Comparison of ENCODE assay signal across 10 mouse cellular contexts in genomic region chr10:70173314-70173713, GRCm38 (mm10). TPM values are rescaled to one million over a fixed set of nuclear protein-coding genes. Genes with fewer than 3 reads are reported as not detected.
DNase-seq lines count a peak whose midpoint lies in the region; ATAC-seq lines count a peak whose summit lies in the region.
"Had no signal": no experiment of that assay in that cellular context is flagged by ENCODE, and none has a peak within 500 bp of the region (broad histone marks: within the 10 kb centered on the region; RNA-seq: fewer than 3 reads in every experiment).

No protein-coding gene starts in this region.

- H3K9ac ChIP-seq in intestine, embryonic 14.5 days (ENCODE audit: low read length): no peak overlapping the region
- no peak overlapping the region for H3K9ac ChIP-seq in intestine, embryonic 15.5 days
- no peak overlapping the region for H3K9ac ChIP-seq in stomach, embryonic 14.5 days (replicated peaks; ENCODE audit: low read depth, low read length)
- H3K9ac ChIP-seq: embryonic facial prominence, embryonic 15.5 days; lung, embryonic 15.5 days had no signal

- WGBS in intestine, embryonic 14.5 days: 52% methylated on average over 3 of the region's 3 CpGs
- WGBS in intestine, embryonic 15.5 days: 58% methylated on average over 3 of the region's 3 CpGs
- WGBS in stomach, embryonic 14.5 days: 58% methylated on average over 3 of the region's 3 CpGs

- peaks cover 69% of the 10 kb centered on the region for H3K36me3 ChIP-seq in intestine, embryonic 14.5 days (ENCODE audit: control insufficient read depth, insufficient read depth, low read length)
- H3K36me3 ChIP-seq in intestine, embryonic 15.5 days: peaks cover 12% of the 10 kb centered on the region; the same call in 1 of the 2 replicates
- H3K36me3 ChIP-seq in stomach, embryonic 14.5 days (ENCODE audit: control insufficient read depth, insufficient read depth, low read length): peaks cover 21% of the 10 kb centered on the region

- no peak overlapping the region for H3K4me2 ChIP-seq in intestine, embryonic 14.5 days (ENCODE audit: low read length)
- no peak overlapping the region for H3K4me2 ChIP-seq in intestine, embryonic 15.5 days (replicated peaks)
- H3K4me2 ChIP-seq in stomach, embryonic 14.5 days (replicated peaks; ENCODE audit: low read depth, low read length): no peak overlapping the region
- H3K4me2 ChIP-seq: embryonic facial prominence, embryonic 15.5 days; lung, embryonic 15.5 days had no signal

- H3K27me3 ChIP-seq in intestine, embryonic 14.5 days (replicated peaks; ENCODE audit: control insufficient read depth, insufficient read depth, low read length): no peaks in the 10 kb centered on the region
- no peaks in the 10 kb centered on the region for H3K27me3 ChIP-seq in intestine, embryonic 15.5 days (replicated peaks)
- H3K27me3 ChIP-seq in stomach, embryonic 14.5 days (ENCODE audit: control insufficient read depth, insufficient read depth, low read length): no peaks in the 10 kb centered on the region
- H3K27me3 ChIP-seq: embryonic facial prominence, embryonic 15.5 days; lung, embryonic 15.5 days had no signal

- ATAC-seq in intestine, embryonic 14.5 days (replicated peaks; ENCODE audit: low FRiP score, low TSS enrichment, low read depth): no peak
- no peak for ATAC-seq in intestine, embryonic 15.5 days
- peak; percentile 49; the same call in 1 of the 2 replicates for ATAC-seq in stomach, embryonic 14.5 days (ENCODE audit: insufficient number of reproducible peaks, insufficient read depth, low FRiP score, low read depth)

- H3K4me3 ChIP-seq in intestine, embryonic 14.5 days (ENCODE audit: low read depth, low read length): no peak overlapping the region
- H3K4me3 ChIP-seq in intestine, embryonic 15.5 days (replicated peaks): no peak overlapping the region
- no peak overlapping the region for H3K4me3 ChIP-seq in stomach, embryonic 14.5 days (ENCODE audit: low read depth, low read length)
- H3K4me3 ChIP-seq: embryonic facial prominence, embryonic 15.5 days; lung, embryonic 15.5 days had no signal

- DNase-seq in intestine, embryonic 14.5 days (ENCODE audit: low spot score): peak; percentile 78
- peak; percentile 69 for DNase-seq in ES-CJ7 (ENCODE audit: low read depth, low spot score)
- peak; percentile 65 for DNase-seq in c-Kit-positive CD71-positive TER-119-positive erythroid progenitor cells, embryonic 14.5 days (ENCODE audit: low spot score)
- DNase-seq in frontal cortex, postnatal 25 days (ENCODE audit: low spot score in 2 of 2): peak; percentile 48 to 58
- peak; percentile 75 for DNase-seq in kidney, postnatal 14 days
- DNase-seq in lung, postnatal 36 days: peak; percentile 86

- no peaks in the 10 kb centered on the region for H3K9me3 ChIP-seq in intestine, embryonic 14.5 days (ENCODE audit: control insufficient read depth, low read length)
- H3K9me3 ChIP-seq in intestine, embryonic 15.5 days: no peaks in the 10 kb centered on the region
- H3K9me3 ChIP-seq in stomach, embryonic 14.5 days (ENCODE audit: control insufficient read depth, low read depth, low read length): no peaks in the 10 kb centered on the region
- H3K9me3 ChIP-seq: embryonic facial prominence, embryonic 15.5 days; lung, embryonic 15.5 days had no signal

- H3K4me1 ChIP-seq in intestine, embryonic 14.5 days (replicated peaks; ENCODE audit: control insufficient read depth, insufficient read depth, low read length): peaks cover 3% of the 10 kb centered on the region; the same call in 1 of the 2 replicates
- H3K4me1 ChIP-seq in intestine, embryonic 15.5 days (replicated peaks): no peaks in the 10 kb centered on the region
- no peaks in the 10 kb centered on the region for H3K4me1 ChIP-seq in stomach, embryonic 14.5 days (ENCODE audit: control insufficient read depth, insufficient read depth, low read length)
- H3K4me1 ChIP-seq: lung, embryonic 15.5 days had no signal

- H3K27ac ChIP-seq in intestine, embryonic 14.5 days (ENCODE audit: low read depth): no peak overlapping the region
- H3K27ac ChIP-seq in intestine, embryonic 15.5 days: no peak overlapping the region
- H3K27ac ChIP-seq in stomach, embryonic 14.5 days (ENCODE audit: low read length): no peak overlapping the region
- H3K27ac ChIP-seq: embryonic facial prominence, embryonic 15.5 days; lung, embryonic 15.5 days had no signal

RNA-seq across cellular contexts. Expression of gene Mrln, which starts 31.1 kb away (rescaled TPM):
- polyA plus RNA-seq in intestine, embryonic 14.5 days (2014; fragmentation: Nextera tagmentation; extraction: Ambion mirVana): 0.79 and 1.0 TPM in 2 replicates
- polyA plus RNA-seq in intestine, embryonic 15.5 days (2015; fragmentation: Nextera tagmentation; extraction: Ambion mirVana): 0.98 and 1.3 TPM in 2 replicates
- 1.0 and 1.5 TPM in 2 replicates for polyA plus RNA-seq in stomach, embryonic 14.5 days (2014; fragmentation: Nextera tagmentation; extraction: Ambion mirVana)
- polyA plus RNA-seq: lung, embryonic 15.5 days had no signal
